22 mouse cellular contexts compared by ENCODE assay signal in the genomic region with DNA sequence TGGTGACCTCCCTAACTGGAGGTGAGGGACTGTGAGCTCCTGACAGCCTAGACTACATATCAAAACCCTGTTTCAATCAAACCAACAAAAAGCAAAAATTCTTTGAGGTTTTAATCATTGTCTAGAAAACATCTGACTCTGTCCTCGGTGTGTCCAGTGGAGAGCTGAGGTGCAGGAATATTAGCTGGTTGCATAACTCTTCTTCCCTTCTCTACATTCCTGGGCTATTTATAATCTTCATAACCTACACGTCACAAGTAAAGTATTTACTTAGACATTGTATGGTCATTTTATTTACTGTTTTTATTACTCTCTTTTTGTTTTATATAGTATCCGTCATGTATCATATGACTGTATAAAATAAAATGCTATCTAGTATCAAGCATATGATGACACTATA. TPM values are rescaled to one million over a fixed set of nuclear protein-coding genes. Genes with fewer than 3 reads are reported as not detected.
DNase-seq lines count a peak whose midpoint lies in the region; ATAC-seq and TF ChIP-seq lines count a peak whose summit lies in the region.
"Had no signal": no experiment of that assay in that cellular context is flagged by ENCODE, and none has a peak within 500 bp of the region (broad histone marks: within the 10 kb centered on the region; RNA-seq: fewer than 3 reads in every experiment).

No protein-coding gene starts in this region.

- DNase-seq in heart, adult 18-20 months: no peak
- DNase-seq in kidney, postnatal 0 days (ENCODE audit: low spot score): peak; percentile 22
- no peak for DNase-seq in adrenal gland, adult (ENCODE audit: inconsistent age in 2 of 2, low spot score in 1 of 2)
- DNase-seq: cerebellum, adult 2 months; liver, embryonic 13.5 days; right cerebral cortex, postnatal 14 days; spleen, adult 18-20 months; thymus, adult 2 months had no signal

- peaks cover 4 to 17% of the 10 kb centered on the region in 2 experiments for H3K4me1 ChIP-seq in heart, embryonic 14.5 days (ENCODE audit: control insufficient read depth in 2 of 2, insufficient read depth in 2 of 2, low read length in 2 of 2)
- peaks cover 3% of the 10 kb centered on the region; the same call in 1 of the 2 replicates for H3K4me1 ChIP-seq in kidney, postnatal 0 days (replicated peaks; ENCODE audit: insufficient read depth, low read length)
- H3K4me1 ChIP-seq in kidney, embryonic 14.5 days (ENCODE audit: control insufficient read depth, insufficient read depth, low read length): no peaks in the 10 kb centered on the region
- 0 out of 2 replicates have a peak, but pooled peaks cover 5% of the 10 kb centered on the region for H3K4me1 ChIP-seq in embryonic facial prominence, embryonic 15.5 days
- H3K4me1 ChIP-seq: limb, embryonic 13.5 days had no signal

- H3ac ChIP-seq in C2C12 (ENCODE audit: control insufficient read depth, insufficient read length, low read depth): no peak overlapping the region

- peaks cover 4% of the 10 kb centered on the region for H3K79me3 ChIP-seq in C2C12 (ENCODE audit: low read depth)

- no peak overlapping the region; a peak in 1 of 4 replicates for H3K4me3 ChIP-seq in heart, embryonic 14.5 days (ENCODE audit: control insufficient read depth in 1 of 2, insufficient read depth in 1 of 2, low read depth in 1 of 2, low read length in 2 of 2)
- H3K4me3 ChIP-seq in kidney, postnatal 0 days (replicated peaks; ENCODE audit: low read depth, low read length): no peak overlapping the region
- no peak overlapping the region for H3K4me3 ChIP-seq in kidney, embryonic 14.5 days (ENCODE audit: low read length)
- H3K4me3 ChIP-seq in C2C12 (ENCODE audit: insufficient read depth, poor library complexity, severe bottlenecking): no peak overlapping the region
- H3K4me3 ChIP-seq in embryonic facial prominence, embryonic 15.5 days (replicated peaks): no peak overlapping the region
- H3K4me3 ChIP-seq: limb, embryonic 13.5 days; liver, embryonic 13.5 days had no signal

- peak overlapping the region; percentile 63 for H3K4me2 ChIP-seq in heart, embryonic 14.5 days (ENCODE audit: low read length)
- H3K4me2 ChIP-seq in kidney, postnatal 0 days (ENCODE audit: low read length): no peak overlapping the region
- no peak overlapping the region for H3K4me2 ChIP-seq in kidney, embryonic 14.5 days (replicated peaks; ENCODE audit: low read depth, low read length)
- H3K4me2 ChIP-seq in embryonic facial prominence, embryonic 15.5 days (replicated peaks): no peak overlapping the region
- H3K4me2 ChIP-seq: limb, embryonic 13.5 days; liver, embryonic 13.5 days had no signal

- H3K27me3 ChIP-seq in heart, embryonic 14.5 days (ENCODE audit: control insufficient read depth, insufficient read depth, low read length): no peaks in the 10 kb centered on the region
- H3K27me3 ChIP-seq in kidney, postnatal 0 days (ENCODE audit: insufficient read depth, low read length): no peaks in the 10 kb centered on the region
- no peaks in the 10 kb centered on the region for H3K27me3 ChIP-seq in kidney, embryonic 14.5 days (ENCODE audit: control insufficient read depth, insufficient read depth, low read length)
- no peaks in the 10 kb centered on the region for H3K27me3 ChIP-seq in C2C12 (ENCODE audit: control insufficient read depth, insufficient read depth, insufficient read length)
- no peaks in the 10 kb centered on the region for H3K27me3 ChIP-seq in embryonic facial prominence, embryonic 15.5 days
- H3K27me3 ChIP-seq: CH12.LX; limb, embryonic 13.5 days; liver, embryonic 13.5 days had no signal

- no peaks in the 10 kb centered on the region for H3K9me3 ChIP-seq in heart, embryonic 14.5 days (ENCODE audit: control insufficient read depth, low read length)
- H3K9me3 ChIP-seq in kidney, postnatal 0 days (replicated peaks; ENCODE audit: low read length): no peaks in the 10 kb centered on the region
- H3K9me3 ChIP-seq in kidney, embryonic 14.5 days (ENCODE audit: control insufficient read depth, low read length): no peaks in the 10 kb centered on the region
- H3K9me3 ChIP-seq in embryonic facial prominence, embryonic 15.5 days (replicated peaks): no peaks in the 10 kb centered on the region
- H3K9me3 ChIP-seq: limb, embryonic 13.5 days; liver, embryonic 13.5 days had no signal

- H3K36me3 ChIP-seq in heart, embryonic 14.5 days (ENCODE audit: control insufficient read depth, insufficient read depth, low read length): peaks cover 7% of the 10 kb centered on the region; the same call in 1 of the 2 replicates
- 0 out of 2 replicates have a peak, but pooled peaks cover 3% of the 10 kb centered on the region for H3K36me3 ChIP-seq in kidney, postnatal 0 days (ENCODE audit: insufficient read depth, low read length)
- H3K36me3 ChIP-seq in kidney, embryonic 14.5 days (ENCODE audit: control insufficient read depth, insufficient read depth, low read length): no peaks in the 10 kb centered on the region
- H3K36me3 ChIP-seq in C2C12 (ENCODE audit: control insufficient read depth, insufficient read depth): no peaks in the 10 kb centered on the region
- H3K36me3 ChIP-seq in embryonic facial prominence, embryonic 15.5 days: 0 out of 2 replicates have a peak, but pooled peaks cover 6% of the 10 kb centered on the region
- H3K36me3 ChIP-seq: liver, embryonic 13.5 days had no signal

- no peak for TF ChIP-seq CTCF in kidney, postnatal 0 days (IDR thresholded peaks at IDR 0.05; ENCODE audit: low read depth)
- TF ChIP-seq CTCF in C2C12 (IDR thresholded peaks at IDR 0.05; ENCODE audit: control insufficient read depth, insufficient read depth, insufficient read length): no peak

- ATAC-seq in heart, embryonic 14.5 days (ENCODE audit: insufficient number of reproducible peaks, insufficient read depth, low FRiP score, low read depth): no peak
- no peak for ATAC-seq in kidney, postnatal 0 days (replicated peaks; ENCODE audit: low FRiP score, low read depth)
- ATAC-seq in kidney, embryonic 14.5 days (ENCODE audit: low FRiP score, low TSS enrichment): no peak
- no peak for ATAC-seq in embryonic facial prominence, embryonic 15.5 days (ENCODE audit: insufficient number of reproducible peaks, low FRiP score, low TSS enrichment, low read depth)
- no peak for ATAC-seq in CD4-positive, CD25-positive, alpha-beta regulatory T cell, adult 4 months
- ATAC-seq: forebrain, embryonic 16.5 days; midbrain, embryonic 16.5 days had no signal

- no peaks in the 10 kb centered on the region for H3K79me2 ChIP-seq in C2C12 (ENCODE audit: control insufficient read depth, insufficient read depth)

- H3K9ac ChIP-seq in heart, embryonic 14.5 days (ENCODE audit: low read length): peak overlapping the region; percentile 18; the same call in 1 of the 2 replicates
- H3K9ac ChIP-seq in kidney, postnatal 0 days (ENCODE audit: low read depth, low read length): no peak overlapping the region
- no peak overlapping the region for H3K9ac ChIP-seq in kidney, embryonic 14.5 days (ENCODE audit: low read depth, low read length)
- H3K9ac ChIP-seq in embryonic facial prominence, embryonic 15.5 days: no peak overlapping the region
- H3K9ac ChIP-seq: limb, embryonic 13.5 days; liver, embryonic 13.5 days had no signal

- WGBS in heart, embryonic 14.5 days: 32% methylated on average over 3 of the region's 3 CpGs
- 57% methylated on average over 3 of the region's 3 CpGs for WGBS in kidney, postnatal 0 days
- WGBS in kidney, embryonic 14.5 days: 81% methylated on average over 3 of the region's 3 CpGs
- WGBS in embryonic facial prominence, embryonic 15.5 days: 64% methylated on average over 3 of the region's 3 CpGs

- peak overlapping the region; percentile 66 to 94 for H3K27ac ChIP-seq in heart, embryonic 14.5 days (replicated peaks in 1 of 2; ENCODE audit: control insufficient read depth in 1 of 2, insufficient read depth in 1 of 2, low read depth in 2 of 2, low read length in 2 of 2)
- peak overlapping the region; percentile 48; the same call in 1 of the 2 replicates for H3K27ac ChIP-seq in kidney, postnatal 0 days
- no peak overlapping the region; the same call in 1 of the 2 replicates for H3K27ac ChIP-seq in kidney, embryonic 14.5 days (ENCODE audit: low read depth, low read length)
- H3K27ac ChIP-seq in embryonic facial prominence, embryonic 15.5 days (replicated peaks): 0 out of 2 replicates have a peak overlapping the region, but pooled peaks have one; percentile 22
- H3K27ac ChIP-seq: limb, embryonic 13.5 days; liver, embryonic 13.5 days had no signal

TF ChIP-seq in C2C12, 6 proteins besides CTCF, POLR2A, EP300 and RAD21:
- TF ChIP-seq USF1 (IDR thresholded peaks at IDR 0.05; ENCODE audit: low read depth) (no peak), FOSL1 (IDR thresholded peaks at IDR 0.05; ENCODE audit: insufficient read depth, low read length, poor library complexity, severe bottlenecking) (peak; percentile 14), CEBPB (IDR thresholded peaks at IDR 0.05; ENCODE audit: low read depth) (peak; percentile 91)

RNA-seq across cellular contexts. Expression of a gene that starts 31.3 kb away (rescaled TPM):
- polyA plus RNA-seq in heart, embryonic 14.5 days (2014; fragmentation: Nextera tagmentation; extraction: Ambion mirVana): 5.5 and 6.1 TPM in 2 replicates
- 10 to 100 TPM; 12.0 to 14.4 TPM for total RNA-seq in heart, adult 18-20 months (2021)
- polyA plus RNA-seq in kidney, postnatal 0 days (2015; fragmentation: Nextera tagmentation; extraction: Ambion mirVana): 4.8 and 5.6 TPM in 2 replicates
- 4.8 and 10.3 TPM in 2 replicates for polyA plus RNA-seq in kidney, embryonic 14.5 days (2014; fragmentation: Nextera tagmentation; extraction: Ambion mirVana)
- 3.3 TPM for polyA plus RNA-seq in C2C12 (2012; fragmentation: generic; extraction: Trizol)
- polyA plus RNA-seq in embryonic facial prominence, embryonic 15.5 days (2015; fragmentation: Nextera tagmentation; extraction: Ambion mirVana): 5.6 and 6.6 TPM in 2 replicates
- 1 to 10 TPM; 2.1 to 2.9 TPM for polyA plus RNA-seq in CD4-positive, CD25-positive, alpha-beta regulatory T cell, adult 4 months (2017; shearing (Covaris generic))

RNA-seq across cellular contexts. Expression of a gene that starts 46.8 kb away (rescaled TPM):
- polyA plus RNA-seq in heart, embryonic 14.5 days (2014; fragmentation: Nextera tagmentation; extraction: Ambion mirVana): 18.5 and 20.2 TPM in 2 replicates
- total RNA-seq in heart, adult 18-20 months (2021): under 1 TPM; 0.35 to 0.54 TPM
- 1.8 and 2.5 TPM in 2 replicates for polyA plus RNA-seq in kidney, postnatal 0 days (2015; fragmentation: Nextera tagmentation; extraction: Ambion mirVana)
- 1.4 and 1.6 TPM in 2 replicates for polyA plus RNA-seq in kidney, embryonic 14.5 days (2014; fragmentation: Nextera tagmentation; extraction: Ambion mirVana)
- 0.50 TPM for polyA plus RNA-seq in C2C12 (2012; fragmentation: generic; extraction: Trizol)
- 7.0 and 9.7 TPM in 2 replicates for polyA plus RNA-seq in embryonic facial prominence, embryonic 15.5 days (2015; fragmentation: Nextera tagmentation; extraction: Ambion mirVana)
- polyA plus RNA-seq in CD4-positive, CD25-positive, alpha-beta regulatory T cell, adult 4 months (2017; shearing (Covaris generic)): not detected
- total RNA-seq: adrenal gland, adult 2 months; layer of hippocampus, postnatal 25 days; left cerebral cortex, postnatal 10 days; neutrophil, adult 5-6 weeks had no signal
- polyA plus RNA-seq: adrenal gland, adult 2 months; cerebellum, adult 2 months; forebrain, embryonic 16.5 days; hindbrain, embryonic 11.5 days had no signal

RNA-seq across cellular contexts. Expression of a gene that starts 58.6 kb away (rescaled TPM):
- polyA plus RNA-seq in heart, embryonic 14.5 days (2014; fragmentation: Nextera tagmentation; extraction: Ambion mirVana): 153 and 172 TPM in 2 replicates
- 10 to 100 TPM; 87.3 to 87.9 TPM for total RNA-seq in heart, adult 18-20 months (2021)
- polyA plus RNA-seq in kidney, postnatal 0 days (2015; fragmentation: Nextera tagmentation; extraction: Ambion mirVana): 0.32 and 0.33 TPM in 2 replicates
- polyA plus RNA-seq in kidney, embryonic 14.5 days (2014; fragmentation: Nextera tagmentation; extraction: Ambion mirVana): 0.24 and 0.26 TPM in 2 replicates
- 42.3 TPM for polyA plus RNA-seq in C2C12 (2012; fragmentation: generic; extraction: Trizol)
- polyA plus RNA-seq in embryonic facial prominence, embryonic 15.5 days (2015; fragmentation: Nextera tagmentation; extraction: Ambion mirVana): 30.1 and 37.7 TPM in 2 replicates
- not detected for polyA plus RNA-seq in CD4-positive, CD25-positive, alpha-beta regulatory T cell, adult 4 months (2017; shearing (Covaris generic))
- total RNA-seq: neutrophil, adult 5-6 weeks had no signal

Comparison
In these comparisons a context has a peak if more than half of its experiments do, and no peak if none do; other contexts are left out.
1. RNA of a gene that starts 58.6 kb away (polyA plus RNA-seq): 153 to 172 TPM in heart, embryonic 14.5 days, 42.3 TPM in C2C12 (single experiment) and 30.1 to 37.7 TPM in embryonic facial prominence, embryonic 15.5 days; 0.32 to 0.33 TPM in kidney, postnatal 0 days, 0.24 to 0.26 TPM in kidney, embryonic 14.5 days and not detected in CD4-positive, CD25-positive, alpha-beta regulatory T cell, adult 4 months; every median in the first group is over 10 times any median in the second.